Mouse (Mus musculus) adrenal gland, postnatal 10 days (tissue): ENCODE measurements around the gene Grsf1. TPM values are rescaled to one million over a fixed set of nuclear protein-coding genes. Genes with fewer than 3 reads are reported as not detected.

Source experiments
- DNase-seq: peaks from one replicate; pipeline ENCODE4 v3.0.0; 2021; ENCODE audit warnings: mixed read lengths
- long read RNA-seq, 2 experiments: library from polyadenylated mRNA; stranded (forward); transcript quantifications; one replicate each; pipeline ENCODE4 v2.0.0; 2021
- total RNA-seq, 2 experiments: library from RNA; stranded (reverse); gene quantifications; 2 replicates each; pipeline ENCODE4 v1.2.3; 2021

The Grsf1 gene
- 100 to 1,000 TPM; 144 to 156 TPM for total RNA-seq
- long read RNA-seq, experiment 1, transcript Grsf1-202 (10 exons, 2,286 nt) = minor isoform, 8 of 170 reads
- long read RNA-seq, experiment 1, transcript Grsf1-201 (10 exons, 2,538 nt) = major isoform, 109 of 170 reads
- long read RNA-seq, experiment 1, partial matches to known transcripts = 32 of 170 reads
- long read RNA-seq, experiment 1, other reads (novel, unspliced or antisense) = 21 of 170 reads
- long read RNA-seq, experiment 2, transcript Grsf1-201 (10 exons, 2,538 nt) = major isoform, 65 of 92 reads
- long read RNA-seq, experiment 2, transcript Grsf1-202 (10 exons, 2,286 nt) = minor isoform, 6 of 92 reads
- long read RNA-seq, experiment 2, partial matches to known transcripts = 6 of 92 reads
- long read RNA-seq, experiment 2, other reads (novel, unspliced or antisense) = 15 of 92 reads

- peak; percentile 97 for DNase-seq
Measured at GRCm38 (mm10) chr5:88675443-88676387, at the start of gene Grsf1. Gene Grsf1 (minus strand): TSS chr5:88676171.

DNA sequence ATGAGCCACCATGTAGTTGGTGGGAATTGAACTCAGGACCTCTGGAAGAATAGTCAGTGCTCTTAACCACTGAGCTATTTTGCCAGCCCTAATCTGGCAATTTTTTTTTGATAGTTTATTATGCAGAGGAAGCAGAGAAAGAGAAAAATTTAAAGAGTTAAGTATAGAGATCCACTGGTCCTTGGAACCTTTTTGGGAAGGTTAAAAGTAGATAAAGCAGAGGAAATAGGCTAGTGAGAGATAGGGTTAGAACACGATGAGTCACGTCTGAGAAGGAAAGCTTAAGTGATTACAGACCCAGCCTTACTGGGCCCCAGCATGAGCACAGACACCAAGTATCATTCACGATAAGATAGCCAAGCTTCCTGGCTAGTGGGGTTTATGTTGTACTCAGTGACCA lies 48.1 kb upstream of the Grsf1 start:
- DNase-seq = no peak

- DNase-seq = peak; percentile 51
Measured at GRCm38 (mm10) chr5:88722213-88722600, 46.2 kb upstream of the Grsf1 start.

DNA sequence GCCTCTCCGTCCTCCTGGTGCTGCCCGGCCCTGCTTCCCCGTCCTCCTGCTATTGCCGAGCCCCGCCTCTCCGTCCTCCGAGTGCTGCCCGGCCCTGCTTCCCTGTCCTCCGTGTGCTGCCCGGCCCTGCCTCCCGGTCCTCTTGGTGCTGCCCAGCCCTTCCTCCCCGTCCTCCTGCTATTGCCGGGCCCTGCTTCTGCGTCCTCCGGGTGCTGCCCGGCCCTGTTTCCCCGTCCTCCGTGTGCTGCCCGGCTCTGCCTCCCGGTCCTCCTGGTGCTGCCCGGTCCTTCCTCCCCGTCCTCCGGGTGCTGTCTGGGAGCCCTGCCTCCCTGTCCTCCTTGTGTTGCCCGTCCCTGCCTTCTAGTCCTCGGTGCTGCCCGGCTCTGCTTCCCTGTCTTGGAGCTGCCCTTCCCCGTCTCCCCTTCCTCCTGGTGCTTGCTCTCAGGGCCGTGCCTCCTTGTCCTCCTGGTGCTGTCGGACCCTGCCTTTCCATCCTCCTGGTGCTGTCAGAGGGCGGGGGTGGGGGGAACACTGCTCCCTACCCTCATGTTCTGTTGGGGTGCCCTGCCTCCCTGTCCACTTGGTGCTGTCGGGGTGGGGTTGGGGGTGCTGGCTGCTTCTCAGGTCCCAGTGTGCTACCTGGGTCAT lies 45.7 kb upstream of the Grsf1 start:
- peak; percentile 60 for DNase-seq

DNA sequence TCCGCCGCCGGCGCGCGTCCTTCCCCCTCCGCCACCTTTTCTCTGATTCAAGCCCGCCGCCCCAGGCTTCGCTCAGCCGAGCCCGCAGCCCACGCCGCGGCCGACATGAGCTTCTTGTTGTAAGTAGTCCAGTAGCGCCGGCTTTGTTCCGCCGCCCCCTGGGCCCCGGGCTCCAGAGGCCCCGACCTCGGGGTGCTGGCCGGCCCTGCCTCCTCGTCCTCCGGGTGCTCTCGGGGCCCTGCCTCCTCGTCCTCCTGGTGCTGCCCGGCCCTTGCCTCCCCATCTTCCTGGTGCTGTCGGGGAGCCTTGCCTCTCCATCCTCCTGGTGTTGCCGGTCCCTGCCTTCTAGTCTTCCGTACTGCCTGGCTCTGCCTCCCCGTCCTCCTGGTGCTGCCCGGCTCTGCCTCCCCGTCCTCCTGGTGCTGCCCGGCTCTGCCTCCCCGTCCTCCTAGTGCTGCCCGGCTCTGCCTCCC lies 45.1 kb upstream of the Grsf1 start:
- no peak for DNase-seq

- DNase-seq = peak; percentile 100
Measured at GRCm38 (mm10) chr5:88720116-88721002, 44.4 kb upstream of the Grsf1 start, which contains the start of gene Mob1b. Gene Mob1b (plus strand): TSS chr5:88720855.

- DNase-seq = no peak
Measured at GRCm38 (mm10) chr5:88716983-88717382, 41.0 kb upstream of the Grsf1 start.

DNA sequence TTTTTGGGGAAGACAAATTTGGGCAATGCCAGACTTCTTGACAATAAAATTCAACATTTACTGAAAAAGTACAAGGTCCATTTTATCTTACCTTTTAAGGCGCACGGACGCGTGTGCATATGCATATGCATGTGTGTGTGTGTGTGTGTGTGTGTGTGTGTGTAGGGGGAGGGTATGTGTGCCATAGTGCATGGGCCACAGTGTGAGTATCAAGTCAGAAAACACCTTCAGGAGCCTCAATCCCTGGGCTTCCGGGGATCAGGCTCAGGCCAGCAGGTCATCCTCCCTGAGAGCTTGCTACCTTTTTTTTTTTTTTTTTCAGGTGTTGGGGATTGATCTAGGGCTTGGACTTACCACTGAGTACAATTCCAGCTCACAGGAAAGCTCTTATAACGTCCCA lies 36.4 kb upstream of the Grsf1 start:
- no peak for DNase-seq

GRCm38 (mm10) chr5:88711618-88712224 lies 35.8 kb upstream of the Grsf1 start:
- DNase-seq = no peak

DNA sequence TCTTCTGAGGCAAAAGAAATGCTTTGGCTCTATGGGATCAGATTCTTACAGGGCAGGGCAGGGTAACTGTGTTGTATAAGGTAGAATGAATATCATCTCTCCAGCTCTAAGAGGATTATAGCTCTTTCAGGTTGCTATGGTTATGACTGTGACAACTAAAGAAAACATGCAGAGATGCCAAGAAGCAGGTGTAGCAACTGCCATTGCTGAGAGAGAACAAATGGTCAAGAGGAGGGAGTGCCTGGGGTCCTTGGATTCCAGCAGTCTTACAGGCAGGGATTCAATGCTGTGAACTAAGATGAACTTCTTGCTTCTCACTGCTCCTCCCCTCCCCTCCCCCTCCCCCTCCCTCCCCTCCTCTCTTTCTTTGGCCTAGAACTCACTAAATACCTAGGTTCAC lies 35.2 kb upstream of the Grsf1 start:
- DNase-seq = no peak

DNA sequence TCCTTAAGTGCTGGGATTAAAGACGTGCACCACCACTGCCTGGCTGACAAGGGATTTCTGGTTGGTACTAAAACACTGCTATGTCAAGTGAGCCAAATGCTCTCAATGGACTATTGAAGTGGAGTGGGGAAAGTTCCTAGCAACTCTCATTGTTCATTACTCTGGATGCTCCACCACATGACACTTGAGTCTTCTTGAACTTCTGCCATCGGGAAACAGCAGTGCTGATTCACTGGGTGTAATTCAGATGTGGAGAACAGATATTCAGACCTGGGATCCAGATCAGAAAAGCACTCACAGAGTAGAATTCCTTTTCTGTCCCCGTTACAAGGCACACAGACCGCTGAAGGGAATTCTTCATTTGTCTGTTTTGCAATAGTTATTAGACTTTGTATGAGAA lies 27.6 kb upstream of the Grsf1 start:
- no peak for DNase-seq

DNA sequence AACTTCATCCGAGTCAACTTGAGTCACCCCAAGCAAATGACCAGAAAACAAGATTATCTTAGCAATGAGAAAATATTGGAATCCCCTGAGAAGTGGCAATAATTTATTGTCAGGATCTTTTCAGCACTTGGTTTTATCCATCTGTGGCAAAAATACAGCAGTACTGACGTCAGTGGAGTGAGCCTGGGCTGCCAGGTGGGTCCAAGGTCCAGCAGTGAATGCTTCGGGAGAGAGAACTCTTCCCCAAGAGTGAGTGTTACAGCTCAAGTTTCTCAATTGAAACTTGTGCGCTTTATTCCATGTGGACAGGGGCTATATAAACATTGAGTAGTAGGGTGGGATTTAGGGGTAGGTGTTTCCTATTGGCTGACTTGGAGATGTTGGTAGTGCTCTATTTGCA lies 26.1 kb upstream of the Grsf1 start:
- peak; percentile 39 for DNase-seq

DNA sequence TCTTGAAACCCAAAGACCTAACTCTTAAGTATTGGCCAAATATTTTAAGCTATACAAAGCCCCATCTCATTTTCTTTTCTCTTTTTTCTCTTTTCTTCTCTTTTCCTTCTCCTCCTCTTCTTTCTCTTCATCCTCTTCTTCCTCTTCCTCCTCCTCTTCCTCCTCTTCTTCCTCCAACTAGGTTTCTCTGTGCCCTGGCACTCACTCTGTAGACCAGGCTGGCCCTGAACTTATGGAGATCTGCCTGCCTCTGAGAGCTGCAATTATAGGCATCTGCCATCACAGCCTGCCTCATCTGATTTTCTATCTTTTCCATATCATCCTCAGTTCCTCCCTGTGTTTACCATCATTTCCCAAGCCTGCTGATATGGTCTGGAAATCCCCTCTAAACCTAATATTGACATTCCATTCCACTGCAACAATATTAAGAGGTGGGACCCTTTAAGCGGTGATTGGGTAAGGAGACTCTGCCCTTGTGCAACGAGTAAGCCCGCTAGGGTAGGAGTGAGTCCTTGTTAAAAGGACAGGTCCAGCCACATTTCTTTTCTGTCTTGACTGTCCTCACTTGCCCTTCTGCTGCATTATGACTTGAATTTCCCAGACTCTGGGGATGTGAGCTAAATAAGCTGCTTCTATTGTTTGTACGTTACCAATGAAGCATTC lies 23.4 kb upstream of the Grsf1 start:
- DNase-seq = no peak

DNA sequence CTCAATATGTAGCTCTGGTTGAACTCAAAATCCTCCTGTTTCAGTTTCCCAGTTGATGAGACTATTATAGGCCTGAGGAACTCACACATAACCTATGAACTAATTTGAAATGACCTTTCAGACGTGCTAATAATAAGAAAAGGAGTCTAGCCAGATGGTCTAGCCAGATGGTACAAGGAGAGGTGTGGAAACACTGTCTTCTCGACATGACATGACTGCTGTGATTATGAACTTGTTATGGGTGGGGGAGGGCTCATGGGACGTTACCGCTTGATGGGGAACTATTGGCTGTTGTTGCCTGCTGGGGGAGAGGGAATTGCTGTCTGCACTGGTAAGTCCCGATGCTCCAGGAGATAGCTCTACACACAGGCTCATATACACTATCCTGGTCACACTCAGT lies 21.3 kb upstream of the Grsf1 start:
- DNase-seq = no peak

- no peak for DNase-seq
Measured at GRCm38 (mm10) chr5:88693057-88693456, 17.1 kb upstream of the Grsf1 start.

GRCm38 (mm10) chr5:88692586-88692985 lies 16.6 kb upstream of the Grsf1 start:
- DNase-seq = no peak

DNA sequence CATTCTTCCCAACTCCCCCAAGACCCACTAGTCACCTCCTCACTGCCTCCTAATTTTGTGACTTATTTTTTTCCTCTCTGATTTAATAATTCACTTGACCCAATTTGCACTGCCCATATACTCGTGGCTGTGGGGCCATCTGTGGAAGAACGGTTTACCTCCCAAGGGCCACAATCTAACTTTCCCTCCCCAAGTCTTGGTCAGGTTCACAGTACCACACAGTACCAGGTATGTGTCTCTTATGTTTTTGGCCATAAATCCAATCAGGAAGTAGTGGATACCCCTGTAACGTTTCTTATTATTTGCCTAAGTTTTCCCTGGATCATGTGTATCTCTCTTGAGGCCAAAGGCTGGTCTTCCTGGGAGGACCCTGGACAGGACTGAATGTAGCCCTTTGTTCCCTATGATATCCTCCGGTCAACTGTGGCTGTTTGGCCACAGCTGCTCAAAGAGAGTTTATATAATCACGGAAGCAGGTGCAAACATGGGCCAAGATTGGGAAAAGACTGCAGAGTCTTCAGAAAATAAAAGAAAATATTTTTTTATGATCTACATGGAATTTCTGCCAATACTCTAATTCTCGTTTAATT lies 15.6 kb upstream of the Grsf1 start:
- DNase-seq = no peak

GRCm38 (mm10) chr5:88690681-88691505 lies 14.9 kb upstream of the Grsf1 start:
- no peak for DNase-seq
